Mouse (Mus musculus): ENCODE data around the gene Pygo1. TPM values are rescaled to one million over a fixed set of nuclear protein-coding genes. Genes with fewer than 3 reads are reported as not detected.

Gene Pygo1
- polyA plus RNA-seq, 1 experiment: 0.04 TPM

DNA sequence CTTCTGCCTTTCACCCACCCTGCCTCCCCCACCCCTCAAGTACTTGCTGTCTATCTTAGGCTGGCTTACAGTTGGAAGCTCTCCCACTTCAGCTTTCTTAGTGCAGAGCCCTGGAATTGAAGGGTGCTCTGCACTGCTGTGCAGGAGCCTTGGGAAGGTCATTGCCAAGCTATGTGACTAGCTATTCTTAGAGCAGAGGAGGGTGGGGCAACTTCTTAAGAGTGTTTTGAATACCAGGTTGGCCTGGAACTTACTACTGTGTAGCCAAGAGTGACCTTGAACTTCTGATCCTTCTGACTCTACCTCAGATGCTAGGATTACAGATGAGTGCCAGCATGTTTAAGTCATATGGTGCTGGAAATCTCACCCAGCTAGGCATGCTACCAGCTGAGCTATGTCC is 70.7 kb downstream of the Pygo1 start:
- Histone ChIP-seq H3K4me3 (ENCODE audit: insufficient read depth, poor library complexity, severe bottlenecking) (no peak overlapping the region), H3K79me3 (ENCODE audit: low read depth) (no peaks in the 10 kb centered on the region), H3ac (ENCODE audit: control insufficient read depth, insufficient read length, low read depth) (no peak overlapping the region)

DNA sequence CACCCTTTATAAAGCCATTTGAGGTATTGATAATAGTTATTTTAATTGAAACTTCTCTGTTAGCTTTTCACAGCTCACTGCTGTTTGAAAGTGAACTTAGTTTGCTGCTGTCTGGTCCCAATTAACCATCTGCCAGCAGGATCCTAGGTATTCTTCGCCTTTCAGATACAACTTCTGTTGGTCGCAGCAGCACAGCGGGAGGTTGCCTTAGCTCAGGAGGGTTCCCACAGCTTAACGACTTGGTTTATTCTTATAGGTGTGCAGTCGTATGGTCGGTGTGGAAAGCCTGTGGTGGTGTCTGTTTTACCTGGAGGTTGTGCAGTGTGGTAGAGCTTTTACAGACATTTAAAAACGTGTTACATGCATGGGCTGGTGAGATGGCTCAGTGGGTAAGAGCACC is 71.4 kb downstream of the Pygo1 start:
- no peak for TF ChIP-seq FOSL1 (IDR thresholded peaks at IDR 0.05; ENCODE audit: insufficient read depth, low read length, poor library complexity, severe bottlenecking)
- no peak for TF ChIP-seq MYOD1 (IDR thresholded peaks at IDR 0.05; ENCODE audit: control insufficient read depth, insufficient read length, low read depth)
- TF ChIP-seq MAX (IDR thresholded peaks at IDR 0.05): no peak
- TF ChIP-seq MYOG (IDR thresholded peaks at IDR 0.05; ENCODE audit: control insufficient read depth, extremely low read depth, insufficient read length): no peak
- no peak for TF ChIP-seq CEBPB (IDR thresholded peaks at IDR 0.05; ENCODE audit: low read depth)
- TF ChIP-seq CTCF (IDR thresholded peaks at IDR 0.05; ENCODE audit: control insufficient read depth, insufficient read depth, insufficient read length): no peak
- TF ChIP-seq USF1 (IDR thresholded peaks at IDR 0.05; ENCODE audit: low read depth): no peak

More for the DNA sequence above, 70.7 kb downstream of the Pygo1 start:
- H3K79me2 ChIP-seq (ENCODE audit: control insufficient read depth, insufficient read depth): no peaks in the 10 kb centered on the region
- H3K27me3 ChIP-seq (ENCODE audit: control insufficient read depth, insufficient read depth, insufficient read length): no peaks in the 10 kb centered on the region
- H3K36me3 ChIP-seq (ENCODE audit: control insufficient read depth, insufficient read depth): no peaks in the 10 kb centered on the region
- TF ChIP-seq CEBPB (IDR thresholded peaks at IDR 0.05; ENCODE audit: low read depth) (no peak), MYOG (IDR thresholded peaks at IDR 0.05; ENCODE audit: control insufficient read depth, extremely low read depth, insufficient read length) (no peak), USF1 (IDR thresholded peaks at IDR 0.05; ENCODE audit: low read depth) (no peak), CTCF (IDR thresholded peaks at IDR 0.05; ENCODE audit: control insufficient read depth, insufficient read depth, insufficient read length) (no peak), MAX (IDR thresholded peaks at IDR 0.05) (no peak), FOSL1 (IDR thresholded peaks at IDR 0.05; ENCODE audit: insufficient read depth, low read length, poor library complexity, severe bottlenecking) (no peak), MYOD1 (IDR thresholded peaks at IDR 0.05; ENCODE audit: control insufficient read depth, insufficient read length, low read depth) (no peak)

DNA sequence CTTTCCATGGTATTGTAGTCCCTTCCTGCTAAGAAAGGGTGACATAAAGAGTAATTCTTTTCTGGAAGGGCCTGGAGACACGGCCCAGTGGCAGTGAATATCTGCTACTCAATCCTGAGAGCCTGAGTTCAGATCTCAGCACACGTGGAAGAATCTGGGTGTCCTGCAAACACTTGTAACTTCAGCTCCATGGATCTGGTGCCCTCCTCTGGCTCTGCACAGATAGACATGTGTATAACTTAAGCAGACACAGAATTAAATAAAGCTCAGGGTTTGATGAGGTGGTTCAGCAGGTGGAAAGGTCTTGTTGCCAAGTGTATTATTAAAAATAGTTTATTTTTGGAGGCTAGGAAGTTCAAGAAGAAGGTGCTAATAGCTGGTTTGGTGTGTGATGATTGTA is 75.0 kb downstream of the Pygo1 start:
- H3ac ChIP-seq (ENCODE audit: control insufficient read depth, insufficient read length, low read depth): no peak overlapping the region
- H3K79me3 ChIP-seq (ENCODE audit: low read depth): no peaks in the 10 kb centered on the region
- TF ChIP-seq MYOG (IDR thresholded peaks at IDR 0.05; ENCODE audit: control insufficient read depth, extremely low read depth, insufficient read length): no peak
- TF ChIP-seq FOSL1 (IDR thresholded peaks at IDR 0.05; ENCODE audit: insufficient read depth, low read length, poor library complexity, severe bottlenecking): no peak
- TF ChIP-seq MYOD1 (IDR thresholded peaks at IDR 0.05; ENCODE audit: control insufficient read depth, insufficient read length, low read depth): no peak
- TF ChIP-seq MAX (IDR thresholded peaks at IDR 0.05): no peak
- no peak for TF ChIP-seq USF1 (IDR thresholded peaks at IDR 0.05; ENCODE audit: low read depth)
- no peak for TF ChIP-seq CTCF (IDR thresholded peaks at IDR 0.05; ENCODE audit: control insufficient read depth, insufficient read depth, insufficient read length)
- TF ChIP-seq CEBPB (IDR thresholded peaks at IDR 0.05; ENCODE audit: low read depth): no peak
- H3K79me2 ChIP-seq (ENCODE audit: control insufficient read depth, insufficient read depth): no peaks in the 10 kb centered on the region
- H3K27me3 ChIP-seq (ENCODE audit: control insufficient read depth, insufficient read depth, insufficient read length): no peaks in the 10 kb centered on the region
- H3K4me3 ChIP-seq (ENCODE audit: insufficient read depth, poor library complexity, severe bottlenecking): no peak overlapping the region
- no peaks in the 10 kb centered on the region for H3K36me3 ChIP-seq (ENCODE audit: control insufficient read depth, insufficient read depth)

More for the DNA sequence above, 71.4 kb downstream of the Pygo1 start:
- no peaks in the 10 kb centered on the region for H3K79me2 ChIP-seq (ENCODE audit: control insufficient read depth, insufficient read depth)
- no peaks in the 10 kb centered on the region for H3K79me3 ChIP-seq (ENCODE audit: low read depth)
- H3K36me3 ChIP-seq (ENCODE audit: control insufficient read depth, insufficient read depth): no peaks in the 10 kb centered on the region
- H3ac ChIP-seq (ENCODE audit: control insufficient read depth, insufficient read length, low read depth): no peak overlapping the region
- H3K27me3 ChIP-seq (ENCODE audit: control insufficient read depth, insufficient read depth, insufficient read length): no peaks in the 10 kb centered on the region
- H3K4me3 ChIP-seq (ENCODE audit: insufficient read depth, poor library complexity, severe bottlenecking): no peak overlapping the region

DNA sequence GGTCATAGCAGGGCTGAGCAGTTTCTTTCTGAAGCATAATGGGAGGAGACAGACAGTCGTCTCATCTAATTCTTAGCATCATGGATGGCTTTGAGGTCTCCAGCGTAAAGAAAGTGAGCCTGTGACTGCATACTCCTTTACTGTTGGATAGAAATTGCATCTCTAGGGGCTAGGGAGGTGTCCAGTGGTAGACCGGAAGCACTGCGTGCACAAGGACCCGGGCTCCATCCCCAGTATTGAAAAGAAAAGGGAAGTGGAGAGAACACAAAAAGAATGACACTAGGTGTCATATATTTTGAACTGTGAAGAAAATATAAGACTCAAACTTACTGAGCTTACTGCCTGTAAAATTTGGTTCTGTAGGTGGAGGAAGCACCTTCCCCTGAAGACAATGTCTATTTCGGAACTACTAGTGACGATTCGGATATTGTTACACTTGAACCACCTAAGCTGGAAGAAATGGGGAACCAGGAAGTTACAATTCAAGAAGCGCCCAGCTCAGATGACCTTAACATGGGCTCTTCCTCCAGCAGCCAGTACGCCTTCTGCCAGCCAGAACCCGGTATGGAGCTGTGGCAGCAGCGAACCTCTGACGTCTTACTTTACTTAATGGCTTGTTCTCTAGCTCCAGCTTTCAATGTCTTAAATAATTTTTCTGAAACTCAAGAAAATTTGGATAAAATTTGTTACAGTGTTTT is 76.0 kb downstream of the Pygo1 start:
- Histone ChIP-seq H3K79me2 (ENCODE audit: control insufficient read depth, insufficient read depth) (no peaks in the 10 kb centered on the region), H3ac (ENCODE audit: control insufficient read depth, insufficient read length, low read depth) (no peak overlapping the region)

More for the DNA sequence above, 76.0 kb downstream of the Pygo1 start:
- H3K36me3 ChIP-seq (ENCODE audit: control insufficient read depth, insufficient read depth): no peaks in the 10 kb centered on the region
- no peak overlapping the region for H3K4me3 ChIP-seq (ENCODE audit: insufficient read depth, poor library complexity, severe bottlenecking)
- no peaks in the 10 kb centered on the region for H3K27me3 ChIP-seq (ENCODE audit: control insufficient read depth, insufficient read depth, insufficient read length)
- no peak for TF ChIP-seq MYOG (IDR thresholded peaks at IDR 0.05; ENCODE audit: control insufficient read depth, extremely low read depth, insufficient read length)
- no peaks in the 10 kb centered on the region for H3K79me3 ChIP-seq (ENCODE audit: low read depth)

Other genes starting within 250 kb of the Pygo1 start
- 0.59 TPM for gene Prtg, start 118.8 kb upstream of the Pygo1 start, polyA plus RNA-seq (2012; fragmentation: generic; extraction: Trizol)
- gene Dyx1c1, start 33.1 kb downstream of the Pygo1 start, polyA plus RNA-seq (2012; fragmentation: generic; extraction: Trizol): 0.02 TPM
- gene Gm44503, start 33.2 kb downstream of the Pygo1 start, polyA plus RNA-seq (2012; fragmentation: generic; extraction: Trizol): not detected
- 1.8 TPM for gene Ccpg1os, start 59.7 kb downstream of the Pygo1 start, polyA plus RNA-seq (2012; fragmentation: generic; extraction: Trizol)
- 3.5 TPM for gene Ccpg1, start 59.8 kb downstream of the Pygo1 start, polyA plus RNA-seq (2012; fragmentation: generic; extraction: Trizol)
- gene Pigb, start 114.7 kb downstream of the Pygo1 start, polyA plus RNA-seq (2012; fragmentation: generic; extraction: Trizol): 5.9 TPM
- 0.06 TPM for gene Rab27a, start 119.2 kb downstream of the Pygo1 start, polyA plus RNA-seq (2012; fragmentation: generic; extraction: Trizol)
- gene Khdc3, start 176.2 kb downstream of the Pygo1 start, polyA plus RNA-seq (2012; fragmentation: generic; extraction: Trizol): not detected
- not detected for gene Gm20509, start 176.8 kb downstream of the Pygo1 start, polyA plus RNA-seq (2012; fragmentation: generic; extraction: Trizol)
- 62.5 TPM for gene Rsl24d1, start 187.8 kb downstream of the Pygo1 start, polyA plus RNA-seq (2012; fragmentation: generic; extraction: Trizol)

All from C2C12 (cell line).